Mouse (Mus musculus) inflammation-experienced regulatory T-cells, adult 6 months (primary cell): ENCODE measurements around the gene Bloc1s5. TPM values are rescaled to one million over a fixed set of nuclear protein-coding genes. Genes with fewer than 3 reads are reported as not detected.

Experiments
- ATAC-seq: one replicate; pipeline ENCODE4 v1.8.0; 2017
- polyA plus RNA-seq, 3 experiments: library from polyadenylated mRNA; unstranded; fragments of 100-300 nt; shearing (Covaris generic); gene quantifications; one replicate each; pipeline ENCODE4 v1.2.1; 2017

Gene Bloc1s5
- polyA plus RNA-seq, 3 experiments from 2014 or later, result 5.2 to 5.7 (median 5.7) TPM

DNA sequence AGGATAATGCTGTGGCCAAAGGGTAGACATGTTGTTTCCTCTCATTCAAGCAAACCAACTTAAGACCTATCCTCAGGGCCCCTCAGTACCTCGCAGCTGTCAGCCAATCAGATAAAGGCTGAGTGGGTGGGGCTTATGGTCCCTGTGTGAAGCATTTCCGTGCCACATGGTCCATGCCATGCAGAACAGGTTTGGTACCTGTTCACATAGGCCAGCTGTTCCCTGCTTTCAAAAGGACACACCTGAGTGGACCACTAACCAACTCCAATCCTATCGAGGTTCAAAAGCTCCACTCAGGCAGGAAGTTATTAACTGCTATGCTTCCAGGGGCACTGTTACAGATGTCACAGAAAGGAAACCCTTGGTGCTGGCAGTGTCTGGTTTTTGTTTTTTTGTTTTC is 80.7 kb downstream of the Bloc1s5 start:
- ATAC-seq, result no peak

GRCm38 (mm10) chr13:38548681-38549080 is 86.2 kb downstream of the Bloc1s5 start:
- ATAC-seq, result no peak

- ATAC-seq, result no peak
These were observed 87.2 kb downstream of the Bloc1s5 start for GRCm38 (mm10) chr13:38547717-38548116.

GRCm38 (mm10) chr13:38546754-38547153 is 88.2 kb downstream of the Bloc1s5 start:
- ATAC-seq, result no peak

DNA sequence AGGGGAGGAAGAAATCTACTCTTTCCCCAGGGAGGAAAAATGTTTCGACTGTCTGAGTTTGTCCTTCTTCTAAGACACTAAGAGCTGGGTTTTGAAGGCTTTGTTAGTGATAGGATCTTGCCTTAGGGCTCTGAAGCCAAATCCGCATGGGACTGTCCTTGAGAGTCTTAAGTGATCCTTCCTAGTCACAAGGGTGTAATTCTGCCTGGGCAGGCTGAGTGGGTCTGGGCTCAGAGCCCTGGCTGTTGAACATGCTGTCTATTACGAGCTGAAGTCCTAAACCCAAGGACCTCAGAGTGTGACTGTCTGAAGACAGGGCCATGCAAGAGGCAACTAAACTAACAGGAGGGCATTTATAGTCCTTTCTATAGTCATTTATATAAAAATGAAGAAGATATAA is 89.4 kb downstream of the Bloc1s5 start:
- no peak for ATAC-seq

DNA sequence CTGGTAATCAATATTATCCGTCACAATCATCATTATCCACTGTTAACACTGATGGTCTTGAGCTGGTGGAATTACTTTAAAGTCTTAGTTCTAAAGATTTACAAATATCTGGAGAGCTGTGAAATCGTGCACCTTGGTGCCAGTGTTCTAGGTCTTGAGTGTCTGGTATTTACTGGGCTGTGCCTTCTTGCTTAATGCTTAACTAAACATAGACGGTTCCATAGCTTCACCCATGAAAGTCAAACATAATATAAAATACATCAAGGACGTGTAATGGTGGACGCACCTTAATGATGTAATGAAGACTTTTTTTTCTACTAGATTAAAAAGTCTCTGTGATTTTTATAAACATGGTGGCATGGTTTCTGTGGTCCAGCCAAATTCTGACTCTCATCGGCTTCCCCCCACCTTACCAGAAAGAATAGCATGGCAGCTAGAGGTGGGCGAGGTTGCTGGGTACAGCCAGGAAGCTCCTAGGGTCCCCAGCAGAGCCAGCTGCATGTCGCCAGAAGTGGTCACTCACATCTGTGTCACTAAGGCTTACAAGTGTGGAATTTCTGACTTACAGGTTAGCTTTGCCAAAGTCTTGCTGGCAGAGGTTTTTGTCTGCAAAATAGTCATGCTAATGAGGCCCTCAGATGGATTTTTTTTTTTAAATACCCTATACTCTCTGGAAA is 90.0 kb downstream of the Bloc1s5 start:
- ATAC-seq, result no peak

GRCm38 (mm10) chr13:38543455-38544125 is 91.3 kb downstream of the Bloc1s5 start:
- ATAC-seq, result no peak

Other genes starting within 250 kb of the Bloc1s5 start
- 10 to 100 TPM; 13.8 to 48.2 (median 18.8) TPM for gene Txndc5, start 106.3 kb downstream of the Bloc1s5 start, polyA plus RNA-seq
- gene Eef1e1, start 23.9 kb upstream of the Bloc1s5 start, polyA plus RNA-seq, result 10 to 100 TPM; 42.6 to 49.3 (median 45.5) TPM